Mouse (Mus musculus): ENCODE data around the gene Klk1. TPM values are rescaled to one million over a fixed set of nuclear protein-coding genes. Genes with fewer than 3 reads are reported as not detected.
"Not testable (repeated sequence)": the region's sequence is repeated elsewhere in the genome, so short reads cannot be mapped to it uniquely, and the experiment has no call there.

The Klk1 gene
- polyA plus RNA-seq, 1 experiment = not detected

- no peak for TF ChIP-seq REST (IDR thresholded peaks at IDR 0.05; ENCODE audit: insufficient read depth, insufficient read length)
- no peak for TF ChIP-seq POLR2AphosphoS2 (IDR thresholded peaks at IDR 0.05; ENCODE audit: insufficient read length, low read depth)
- no peak for TF ChIP-seq SRF (IDR thresholded peaks at IDR 0.05; ENCODE audit: control insufficient read depth, insufficient read length, low read depth)
- TF ChIP-seq MYOG (IDR thresholded peaks at IDR 0.05; ENCODE audit: control insufficient read depth in 1 of 3, insufficient read depth in 1 of 3, insufficient read length in 2 of 3, low read depth in 2 of 3) = no peak
- no peak for TF ChIP-seq TCF3 (IDR thresholded peaks at IDR 0.05; ENCODE audit: insufficient read length, low read depth)
- no peak for TF ChIP-seq POLR2A (IDR thresholded peaks at IDR 0.05; ENCODE audit: insufficient read length, low read depth)
- TF ChIP-seq USF1 (IDR thresholded peaks at IDR 0.05; ENCODE audit: low read depth) = no peak
- no peak for TF ChIP-seq MAX (IDR thresholded peaks at IDR 0.05; ENCODE audit: low read depth)
- TF ChIP-seq MYOD1 (IDR thresholded peaks at IDR 0.05; ENCODE audit: control insufficient read depth in 1 of 3, insufficient read length in 2 of 3, low read depth in 2 of 3) = no peak
- TF ChIP-seq E2F4 (IDR thresholded peaks at IDR 0.05; ENCODE audit: insufficient read depth) = no peak
- TF ChIP-seq CEBPB (IDR thresholded peaks at IDR 0.05; ENCODE audit: insufficient read depth, poor library complexity, severe bottlenecking) = no peak
- no peak for TF ChIP-seq TCF12 (IDR thresholded peaks at IDR 0.05; ENCODE audit: insufficient read depth, poor library complexity, severe bottlenecking)
- peaks cover 7% of the 10 kb centered on the region for H3K27me3 ChIP-seq (ENCODE audit: control insufficient read depth, insufficient read depth, insufficient read length)
- no peak within 1 kb of the TSS for H3K4me2 ChIP-seq (ENCODE audit: low read depth)
- H3K79me2 ChIP-seq (ENCODE audit: control insufficient read depth, insufficient read depth) = no peaks in the 10 kb centered on the region
- H3K36me3 ChIP-seq (ENCODE audit: control insufficient read depth, insufficient read depth) = no peaks in the 10 kb centered on the region
- H3ac ChIP-seq (ENCODE audit: control insufficient read depth, insufficient read length) = no peak within 1 kb of the TSS
- H3K4me3 ChIP-seq = no peak within 1 kb of the TSS
These were observed 9.5 kb upstream of the Klk1 start, which contains the start of gene Klk1b5 for GRCm38 (mm10) chr7:44215645-44216044. TSS of gene Klk1b5 (plus strand) at chr7:44215945.

- H3K36me3 ChIP-seq (ENCODE audit: control insufficient read depth, insufficient read depth); H3K4me2 ChIP-seq (ENCODE audit: low read depth); H3K27me3 ChIP-seq (ENCODE audit: control insufficient read depth, insufficient read depth, insufficient read length); H3K79me2 ChIP-seq (ENCODE audit: control insufficient read depth, insufficient read depth); H3K4me3 ChIP-seq; H3ac ChIP-seq (ENCODE audit: control insufficient read depth, insufficient read length): not testable (repeated sequence)
These were observed 3.6 kb upstream of the Klk1 start for GRCm38 (mm10) chr7:44221601-44222000.

- not testable (repeated sequence) for H3K4me3 ChIP-seq; H3K36me3 ChIP-seq (ENCODE audit: control insufficient read depth, insufficient read depth); H3ac ChIP-seq (ENCODE audit: control insufficient read depth, insufficient read length); H3K4me2 ChIP-seq (ENCODE audit: low read depth); H3K79me2 ChIP-seq (ENCODE audit: control insufficient read depth, insufficient read depth)
- peaks cover 12% of the 10 kb centered on the region for H3K27me3 ChIP-seq (ENCODE audit: control insufficient read depth, insufficient read depth, insufficient read length)
These were observed 2.8 kb upstream of the Klk1 start for GRCm38 (mm10) chr7:44222335-44222734.

- H3K79me2 ChIP-seq (ENCODE audit: control insufficient read depth, insufficient read depth) = no peaks in the 10 kb centered on the region
- H3ac ChIP-seq (ENCODE audit: control insufficient read depth, insufficient read length) = no peak within 1 kb of the TSS
- TF ChIP-seq MYOG (IDR thresholded peaks at IDR 0.05; ENCODE audit: control insufficient read depth in 1 of 3, insufficient read depth in 1 of 3, insufficient read length in 2 of 3, low read depth in 2 of 3) (no peak), MAX (IDR thresholded peaks at IDR 0.05; ENCODE audit: low read depth) (no peak), E2F4 (IDR thresholded peaks at IDR 0.05; ENCODE audit: insufficient read depth) (no peak), POLR2A (IDR thresholded peaks at IDR 0.05; ENCODE audit: insufficient read length, low read depth) (no peak), MYOD1 (IDR thresholded peaks at IDR 0.05; ENCODE audit: control insufficient read depth in 1 of 3, insufficient read length in 2 of 3, low read depth in 2 of 3) (no peak), POLR2AphosphoS2 (IDR thresholded peaks at IDR 0.05; ENCODE audit: insufficient read length, low read depth) (no peak), SRF (IDR thresholded peaks at IDR 0.05; ENCODE audit: control insufficient read depth, insufficient read length, low read depth) (no peak), CEBPB (IDR thresholded peaks at IDR 0.05; ENCODE audit: insufficient read depth, poor library complexity, severe bottlenecking) (no peak), USF1 (IDR thresholded peaks at IDR 0.05; ENCODE audit: low read depth) (no peak), REST (IDR thresholded peaks at IDR 0.05; ENCODE audit: insufficient read depth, insufficient read length) (no peak), TCF12 (IDR thresholded peaks at IDR 0.05; ENCODE audit: insufficient read depth, poor library complexity, severe bottlenecking) (no peak), TCF3 (IDR thresholded peaks at IDR 0.05; ENCODE audit: insufficient read length, low read depth) (no peak)
- H3K36me3 ChIP-seq (ENCODE audit: control insufficient read depth, insufficient read depth) = no peaks in the 10 kb centered on the region
- H3K4me3 ChIP-seq = no peak within 1 kb of the TSS
- H3K27me3 ChIP-seq (ENCODE audit: control insufficient read depth, insufficient read depth, insufficient read length) = peaks cover 30% of the 10 kb centered on the region
- H3K4me2 ChIP-seq (ENCODE audit: low read depth) = no peak within 1 kb of the TSS
These were observed 10.7 kb downstream of the Klk1 start, which contains the start of gene Gm36864 for GRCm38 (mm10) chr7:44235909-44236308. TSS of gene Gm36864 (plus strand) at chr7:44236177.

GRCm38 (mm10) chr7:44239913-44240312 is 14.8 kb downstream of the Klk1 start:
- Histone ChIP-seq H3K4me3 (no peak overlapping the region), H3K36me3 (ENCODE audit: control insufficient read depth, insufficient read depth) (no peaks in the 10 kb centered on the region), H3ac (ENCODE audit: control insufficient read depth, insufficient read length) (no peak overlapping the region), H3K79me2 (ENCODE audit: control insufficient read depth, insufficient read depth) (no peaks in the 10 kb centered on the region), H3K27me3 (ENCODE audit: control insufficient read depth, insufficient read depth, insufficient read length) (peaks cover 25% of the 10 kb centered on the region), H3K4me2 (ENCODE audit: low read depth) (no peak overlapping the region)
- TF ChIP-seq MYOG (IDR thresholded peaks at IDR 0.05; ENCODE audit: control insufficient read depth in 1 of 3, insufficient read depth in 1 of 3, insufficient read length in 2 of 3, low read depth in 2 of 3) (no peak), TCF12 (IDR thresholded peaks at IDR 0.05; ENCODE audit: insufficient read depth, poor library complexity, severe bottlenecking) (no peak), POLR2A (IDR thresholded peaks at IDR 0.05; ENCODE audit: insufficient read length, low read depth) (no peak), MAX (IDR thresholded peaks at IDR 0.05; ENCODE audit: low read depth) (no peak), USF1 (IDR thresholded peaks at IDR 0.05; ENCODE audit: low read depth) (no peak), SRF (IDR thresholded peaks at IDR 0.05; ENCODE audit: control insufficient read depth, insufficient read length, low read depth) (no peak), TCF3 (IDR thresholded peaks at IDR 0.05; ENCODE audit: insufficient read length, low read depth) (no peak), MYOD1 (IDR thresholded peaks at IDR 0.05; ENCODE audit: control insufficient read depth in 1 of 3, insufficient read length in 2 of 3, low read depth in 2 of 3) (no peak), E2F4 (IDR thresholded peaks at IDR 0.05; ENCODE audit: insufficient read depth) (no peak), CEBPB (IDR thresholded peaks at IDR 0.05; ENCODE audit: insufficient read depth, poor library complexity, severe bottlenecking) (no peak), POLR2AphosphoS2 (IDR thresholded peaks at IDR 0.05; ENCODE audit: insufficient read length, low read depth) (no peak), REST (IDR thresholded peaks at IDR 0.05; ENCODE audit: insufficient read depth, insufficient read length) (no peak)

Measured in myocyte (in vitro differentiated cells).